Mouse (Mus musculus) hindbrain, embryonic 12.5 days (tissue): ENCODE results near the gene Timm22. TPM values are rescaled to one million over a fixed set of nuclear protein-coding genes. Genes with fewer than 3 reads are reported as not detected.

Experiments
- ATAC-seq: fragments of 200-750 bp; cut with Nextera tagmentation; 2 replicates; pipeline ENCODE4 v1.8.0; 2017; ENCODE audit warnings: moderate TSS enrichment; ENCODE audit not compliant: low FRiP score
- H3K27ac ChIP-seq: fragments of 300-500 bp; sonication (generic); 2 replicates; pipeline ENCODE4 v1.5.1; 2016; ENCODE audit warnings: mild to moderate bottlenecking
- H3K27me3 ChIP-seq: fragments of 300-500 bp; sonication (generic); 2 replicates; pipeline ENCODE4 v1.6.1; 2016; ENCODE audit warnings: mild to moderate bottlenecking
- H3K36me3 ChIP-seq: fragments of 300-500 bp; sonication (generic); 2 replicates; pipeline ENCODE4 v1.6.1; 2016; ENCODE audit warnings: mild to moderate bottlenecking
- H3K4me1 ChIP-seq: fragments of 300-500 bp; sonication (generic); 2 replicates; pipeline ENCODE4 v1.6.1; 2016
- H3K4me2 ChIP-seq: fragments of 300-500 bp; sonication (generic); replicated peaks from 2 replicates; pipeline ENCODE4 v1.6.1; 2016; ENCODE audit warnings: mild to moderate bottlenecking
- H3K4me3 ChIP-seq: fragments of 300-500 bp; sonication (generic); 2 replicates; pipeline ENCODE4 v1.5.1; 2016; ENCODE audit warnings: mild to moderate bottlenecking
- H3K9ac ChIP-seq: fragments of 300-500 bp; sonication (generic); 2 replicates; pipeline ENCODE4 v1.6.1; 2016; ENCODE audit warnings: mild to moderate bottlenecking, moderate library complexity
- H3K9me3 ChIP-seq: fragments of 300-500 bp; sonication (generic); replicated peaks from 2 replicates; pipeline ENCODE4 v1.6.1; 2016; ENCODE audit warnings: mild to moderate bottlenecking
- WGBS: fragments of 180-500 bp; shearing (Covaris S2); methylation state at CpG from one replicate; pipeline ENCODE4 v1.1.7; 2016; 5-methylcytosine and 5-hydroxymethylcytosine counted together
- polyA plus RNA-seq: library from polyadenylated mRNA; unstranded; fragments of >200 nt; fragmentation: Nextera tagmentation; extraction: Ambion mirVana; gene quantifications from 2 replicates; pipeline ENCODE4 v1.2.1, GENCODE M21; 2016

Gene Timm22
- 111 and 113 TPM in 2 replicates for polyA plus RNA-seq

DNA sequence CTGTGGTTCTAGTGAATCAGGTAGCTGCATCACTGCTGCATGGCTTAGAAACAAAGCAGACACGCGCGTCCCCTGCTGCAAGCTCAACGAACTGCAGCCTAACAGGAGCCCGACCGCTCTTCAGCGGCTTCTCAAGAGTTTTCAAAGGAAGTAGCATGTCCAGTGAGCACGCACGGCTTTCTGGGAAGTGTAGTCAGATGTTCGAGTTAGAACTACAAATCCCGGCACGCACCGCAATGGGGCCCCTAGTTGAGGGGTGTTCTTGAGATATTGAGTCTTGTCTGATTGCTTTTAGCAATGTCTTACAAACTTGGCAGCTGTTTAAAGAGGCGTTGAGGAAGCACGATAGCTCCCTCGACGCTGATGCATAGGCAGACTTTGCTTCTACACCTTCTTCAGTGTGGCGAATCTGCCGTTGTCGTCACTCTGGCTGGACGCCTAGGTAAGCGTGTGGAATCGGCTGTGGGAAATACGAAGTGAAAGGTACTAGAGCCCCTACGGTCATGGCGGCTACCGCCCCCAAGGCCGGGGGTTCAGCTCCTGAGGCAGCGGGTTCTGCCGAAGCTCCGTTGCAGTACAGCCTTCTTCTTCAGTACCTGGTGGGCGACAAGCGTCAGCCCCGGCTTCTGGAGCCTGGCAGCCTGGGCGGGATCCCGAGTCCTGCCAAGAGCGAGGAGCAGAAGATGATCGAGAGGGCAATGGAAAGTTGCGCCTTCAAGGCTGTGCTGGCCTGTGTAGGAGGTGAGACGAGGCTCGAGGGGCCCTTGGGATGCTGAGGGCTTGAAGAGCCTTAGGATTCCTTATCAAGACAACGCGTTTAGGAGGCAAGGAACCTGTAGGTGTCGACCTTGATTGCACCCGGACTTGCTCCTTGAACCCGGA lies at the start of gene Timm22:
Gene Timm22 (plus strand): TSS at position 251 of the 882 bp plus-strand sequence.
- Histone ChIP-seq H3K27me3 (no peaks in the 10 kb centered on the region), H3K9ac (peak within 1 kb of the TSS; percentile 87), H3K36me3 (peaks cover 3% of the 10 kb centered on the region), H3K27ac (peak within 1 kb of the TSS; percentile 50), H3K4me2 (peak within 1 kb of the TSS; percentile 82), H3K4me3 (peak within 1 kb of the TSS; percentile 89), H3K9me3 (no peaks in the 10 kb centered on the region), H3K4me1 (peaks cover 16% of the 10 kb centered on the region)
- ATAC-seq: peak; percentile 94
- WGBS: under 1% methylated on average over 46 of the region's 46 CpGs

DNA sequence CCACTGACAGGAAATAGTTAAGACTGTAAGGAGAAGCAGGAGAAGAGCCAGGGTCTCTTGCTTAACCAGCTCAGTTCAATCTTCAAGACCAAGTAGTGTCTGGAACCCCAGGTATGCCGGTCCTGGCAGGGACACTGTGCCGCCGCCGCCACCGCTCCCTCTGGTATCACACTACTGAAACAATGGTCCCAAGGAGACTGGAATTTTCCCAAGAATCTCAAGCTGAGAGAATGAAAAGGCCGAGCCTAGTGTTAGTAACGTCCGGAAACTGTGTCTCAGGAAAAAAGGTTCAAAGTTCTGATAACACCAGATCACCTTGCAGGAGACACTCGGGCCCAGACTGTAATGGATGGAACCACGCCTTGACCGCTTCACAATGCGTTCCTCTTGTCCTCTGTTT lies 49.3 kb upstream of the Timm22 start:
- Histone ChIP-seq H3K27ac (peak overlapping the region; percentile 8; the same call in 1 of the 2 replicates), H3K27me3 (no peaks in the 10 kb centered on the region), H3K36me3 (no peaks in the 10 kb centered on the region), H3K4me2 (no peak overlapping the region), H3K9me3 (no peaks in the 10 kb centered on the region), H3K4me3 (no peak overlapping the region), H3K4me1 (peaks cover 55% of the 10 kb centered on the region), H3K9ac (no peak overlapping the region)
- ATAC-seq: no peak
- 44% methylated on average over 12 of the region's 12 CpGs for WGBS

DNA sequence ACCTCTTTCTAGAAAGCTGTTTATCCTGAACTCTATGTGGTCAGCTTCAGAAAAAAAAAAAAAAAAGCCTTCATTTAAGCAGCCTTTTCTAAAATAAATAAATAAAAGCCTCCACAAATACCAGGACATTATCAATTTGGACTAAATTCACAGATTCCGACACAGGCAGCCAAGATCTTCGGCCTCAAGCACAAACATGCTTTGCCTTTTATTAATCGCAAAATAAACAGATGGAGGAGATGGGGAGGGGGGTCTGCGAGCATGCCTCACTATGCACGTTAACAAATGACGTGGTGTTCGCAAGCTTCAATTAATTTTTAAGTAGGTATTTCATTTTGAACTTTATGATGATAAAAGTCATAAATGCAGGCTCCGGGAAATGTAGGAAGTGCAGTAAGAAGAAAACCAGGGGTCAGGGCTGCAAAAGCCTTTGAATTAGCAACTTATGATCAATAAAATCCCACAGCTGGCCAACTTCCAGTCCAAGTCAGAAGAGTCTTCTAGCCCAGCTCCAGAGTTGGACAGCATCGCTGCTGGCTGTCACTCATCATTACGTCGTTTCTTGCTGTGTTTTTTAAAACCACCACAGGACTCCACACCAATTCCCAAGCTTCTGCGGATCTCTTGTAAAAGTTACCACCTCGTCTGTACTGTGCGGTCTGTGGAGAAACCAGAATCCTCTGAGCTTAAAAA lies 48.0 kb upstream of the Timm22 start:
- Histone ChIP-seq H3K4me2 (no peak overlapping the region), H3K27ac (no peak overlapping the region)
- WGBS: 53% methylated on average over 14 of the region's 14 CpGs

DNA sequence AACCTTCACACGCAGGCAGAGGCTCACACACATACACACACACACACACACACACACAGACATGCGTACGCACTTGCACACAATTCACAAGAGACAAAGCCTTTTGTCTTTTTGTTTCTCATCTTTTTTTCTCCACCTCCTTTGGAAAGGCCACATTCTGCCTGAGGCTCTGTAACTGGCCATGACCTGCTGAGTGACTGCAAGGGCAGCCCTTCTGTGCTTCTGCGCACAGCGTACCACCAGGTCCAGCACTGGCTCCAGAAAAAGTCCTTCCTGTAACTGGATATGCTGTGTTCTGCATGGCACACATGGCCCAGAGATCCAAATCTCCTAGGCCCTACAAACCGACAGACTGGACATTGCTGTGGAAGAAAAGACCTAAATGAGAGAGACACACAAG lies 46.5 kb upstream of the Timm22 start:
- H3K4me1 ChIP-seq: peaks cover 57% of the 10 kb centered on the region
- no peak for ATAC-seq
- no peak overlapping the region for H3K4me2 ChIP-seq
- peak overlapping the region; percentile 8 for H3K27ac ChIP-seq
- no peak overlapping the region for H3K9ac ChIP-seq
- no peaks in the 10 kb centered on the region for H3K27me3 ChIP-seq
- H3K9me3 ChIP-seq: no peaks in the 10 kb centered on the region
- H3K4me3 ChIP-seq: no peak overlapping the region
- WGBS: 56% methylated on average over 6 of the region's 6 CpGs
- H3K36me3 ChIP-seq: no peaks in the 10 kb centered on the region

More for the DNA sequence above, 48.0 kb upstream of the Timm22 start:
- ATAC-seq: no peak
- H3K4me1 ChIP-seq: peaks cover 55% of the 10 kb centered on the region
- no peak overlapping the region for H3K4me3 ChIP-seq
- no peak overlapping the region for H3K9ac ChIP-seq
- no peaks in the 10 kb centered on the region for H3K9me3 ChIP-seq
- H3K36me3 ChIP-seq: no peaks in the 10 kb centered on the region
- no peaks in the 10 kb centered on the region for H3K27me3 ChIP-seq

DNA sequence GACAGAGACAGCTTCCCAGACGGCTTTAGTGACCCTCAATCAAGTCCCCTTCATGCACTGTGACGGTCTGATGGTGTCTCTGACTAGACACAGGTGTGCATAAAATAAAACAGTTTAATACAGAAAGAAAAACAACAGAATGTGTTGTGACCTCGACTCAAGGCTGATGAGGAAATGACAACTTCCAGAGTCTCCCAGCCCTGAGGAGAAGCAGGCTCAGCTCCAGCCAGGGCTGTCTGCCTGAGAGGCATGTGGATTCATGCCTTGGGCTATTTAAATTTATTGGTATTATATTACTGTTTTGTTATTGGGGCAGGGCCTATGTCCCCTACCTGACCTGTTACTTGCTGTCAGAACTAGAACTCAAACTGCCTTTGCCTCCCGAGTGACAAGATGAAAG lies 45.3 kb upstream of the Timm22 start:
- no peaks in the 10 kb centered on the region for H3K36me3 ChIP-seq
- H3K27me3 ChIP-seq: no peaks in the 10 kb centered on the region
- no peak overlapping the region for H3K4me2 ChIP-seq
- 72% methylated on average over 4 of the region's 4 CpGs for WGBS
- no peak overlapping the region for H3K9ac ChIP-seq
- peaks cover 54% of the 10 kb centered on the region for H3K4me1 ChIP-seq
- no peak overlapping the region for H3K4me3 ChIP-seq
- no peaks in the 10 kb centered on the region for H3K9me3 ChIP-seq
- no peak for ATAC-seq
- no peak overlapping the region for H3K27ac ChIP-seq

DNA sequence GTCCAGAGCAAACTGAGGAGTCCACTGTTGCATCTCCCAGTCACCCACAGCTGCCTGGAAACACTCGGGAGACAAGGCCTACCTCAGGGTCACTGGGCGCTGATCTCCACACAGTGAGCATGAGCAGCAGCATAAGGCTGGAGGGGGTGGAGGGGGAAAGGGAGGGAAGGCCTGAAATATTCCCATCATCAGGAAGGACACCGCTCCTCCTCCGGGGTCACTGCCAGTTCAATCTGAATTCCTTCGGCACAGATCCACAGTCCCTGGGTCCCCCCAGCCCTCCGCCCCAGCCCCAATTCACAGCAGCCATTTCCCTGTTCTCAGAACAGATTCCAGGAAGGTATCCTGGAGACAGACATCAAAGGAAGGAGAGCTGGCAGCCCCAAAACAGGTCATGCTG lies 43.6 kb upstream of the Timm22 start:
- Histone ChIP-seq H3K27me3 (no peaks in the 10 kb centered on the region), H3K9ac (no peak overlapping the region), H3K4me3 (no peak overlapping the region), H3K36me3 (no peaks in the 10 kb centered on the region), H3K4me2 (peak overlapping the region; percentile 9; the same call in 1 of the 2 replicates), H3K27ac (peak overlapping the region; percentile 52; the same call in 1 of the 2 replicates), H3K9me3 (no peaks in the 10 kb centered on the region), H3K4me1 (peaks cover 44% of the 10 kb centered on the region)
- WGBS: 7% methylated on average over 6 of the region's 6 CpGs
- ATAC-seq: no peak

DNA sequence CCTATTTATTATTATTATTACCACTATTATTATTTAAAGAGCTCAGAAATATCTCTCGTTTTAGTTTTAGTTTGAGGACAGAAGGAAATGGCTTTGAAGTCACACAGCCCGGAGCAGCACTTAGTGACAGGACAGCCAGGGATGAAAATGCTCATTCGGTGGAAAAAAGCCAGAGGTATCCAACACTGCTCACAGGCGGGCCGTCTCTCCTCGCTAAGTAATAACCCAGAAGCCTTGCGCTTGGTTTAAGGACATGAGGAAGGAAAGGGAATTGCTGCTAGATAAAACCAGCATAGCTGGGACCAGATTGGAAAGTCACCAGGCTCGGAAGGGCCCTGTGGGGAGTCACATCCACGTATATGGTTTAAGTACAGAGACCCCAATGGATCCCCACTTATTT lies 43.1 kb upstream of the Timm22 start:
- Histone ChIP-seq H3K4me2 (no peak overlapping the region), H3K4me3 (no peak overlapping the region), H3K9me3 (no peaks in the 10 kb centered on the region), H3K4me1 (peaks cover 41% of the 10 kb centered on the region), H3K9ac (no peak overlapping the region), H3K36me3 (no peaks in the 10 kb centered on the region), H3K27ac (peak overlapping the region; percentile 52), H3K27me3 (no peaks in the 10 kb centered on the region)
- WGBS: 19% methylated on average over 9 of the region's 9 CpGs
- ATAC-seq: no peak

DNA sequence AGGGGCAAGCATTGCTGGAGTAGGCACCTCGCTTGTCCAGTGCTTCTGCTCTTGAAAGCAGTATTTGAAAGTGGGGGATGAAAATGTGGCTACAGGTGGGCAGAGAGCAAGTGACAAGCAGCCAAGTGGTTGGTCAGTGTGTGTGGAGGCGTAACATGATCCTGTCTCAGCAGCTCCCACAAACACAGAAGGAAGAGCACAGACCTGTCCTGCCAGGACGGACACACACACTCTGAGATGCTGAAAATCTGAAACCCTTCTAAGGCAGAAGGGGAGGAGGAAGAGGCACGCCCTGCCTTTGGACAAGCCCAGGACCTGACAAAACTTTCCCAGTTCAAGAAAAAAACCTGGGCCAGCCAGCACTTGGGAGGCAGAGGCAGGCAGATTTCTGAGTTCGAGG lies 42.7 kb upstream of the Timm22 start:
- Histone ChIP-seq H3K4me1 (peaks cover 37% of the 10 kb centered on the region), H3K9me3 (no peaks in the 10 kb centered on the region), H3K4me2 (no peak overlapping the region), H3K27me3 (no peaks in the 10 kb centered on the region), H3K36me3 (no peaks in the 10 kb centered on the region), H3K27ac (no peak overlapping the region), H3K9ac (no peak overlapping the region), H3K4me3 (no peak overlapping the region)
- no peak for ATAC-seq
- 57% methylated on average over 5 of the region's 5 CpGs for WGBS

DNA sequence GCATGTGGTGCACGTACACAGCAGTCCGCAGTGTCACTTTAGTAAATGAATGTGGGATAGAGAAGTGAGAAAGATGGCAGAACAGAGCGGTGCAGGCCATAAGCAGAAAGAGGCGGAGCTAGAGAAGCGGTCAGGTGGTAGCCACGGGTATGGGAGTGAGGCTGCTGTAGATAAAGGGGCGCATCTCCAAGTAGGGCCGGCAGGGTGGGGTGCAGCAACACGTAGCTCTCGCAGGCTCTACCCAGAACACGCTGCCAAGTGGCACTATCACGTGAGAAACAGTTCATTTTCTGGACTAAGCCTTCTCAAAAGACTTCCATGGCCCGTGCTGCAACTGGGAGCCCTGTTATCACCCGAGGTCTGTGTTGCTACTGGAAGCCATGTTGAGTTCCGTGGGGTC lies 40.0 kb upstream of the Timm22 start:
- no peak overlapping the region for H3K4me2 ChIP-seq
- H3K4me1 ChIP-seq: peaks cover 24% of the 10 kb centered on the region
- H3K27ac ChIP-seq: no peak overlapping the region
- no peak for ATAC-seq
- H3K27me3 ChIP-seq: no peaks in the 10 kb centered on the region
- H3K9me3 ChIP-seq: no peaks in the 10 kb centered on the region
- H3K9ac ChIP-seq: no peak overlapping the region
- no peak overlapping the region for H3K4me3 ChIP-seq
- no peaks in the 10 kb centered on the region for H3K36me3 ChIP-seq
- 86% methylated on average over 15 of the region's 15 CpGs for WGBS

DNA sequence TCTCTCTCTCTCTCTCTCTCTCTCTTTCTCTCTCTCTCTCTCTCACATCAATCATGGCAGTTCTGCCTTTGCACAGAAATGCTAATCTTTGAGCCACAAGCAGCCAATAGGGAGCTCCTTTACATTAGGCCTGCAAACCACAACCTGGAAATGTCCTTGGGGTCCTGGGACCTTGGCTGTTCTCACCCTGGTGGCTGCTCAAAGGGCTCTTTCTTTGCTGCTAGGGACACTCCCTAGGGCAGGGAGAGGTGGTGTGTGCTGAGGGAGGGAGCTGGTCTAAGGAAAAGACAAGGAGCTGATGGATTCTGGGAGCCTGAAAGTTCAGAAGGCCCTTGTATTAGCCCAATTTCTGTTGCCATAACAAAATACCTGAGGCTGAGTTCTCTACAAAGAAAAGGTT lies 36.3 kb upstream of the Timm22 start:
- no peak for ATAC-seq
- Histone ChIP-seq H3K4me1 (peaks cover 38% of the 10 kb centered on the region), H3K36me3 (no peaks in the 10 kb centered on the region), H3K4me3 (no peak overlapping the region), H3K27ac (no peak overlapping the region), H3K4me2 (no peak overlapping the region), H3K9ac (no peak overlapping the region), H3K9me3 (no peaks in the 10 kb centered on the region), H3K27me3 (no peaks in the 10 kb centered on the region)

DNA sequence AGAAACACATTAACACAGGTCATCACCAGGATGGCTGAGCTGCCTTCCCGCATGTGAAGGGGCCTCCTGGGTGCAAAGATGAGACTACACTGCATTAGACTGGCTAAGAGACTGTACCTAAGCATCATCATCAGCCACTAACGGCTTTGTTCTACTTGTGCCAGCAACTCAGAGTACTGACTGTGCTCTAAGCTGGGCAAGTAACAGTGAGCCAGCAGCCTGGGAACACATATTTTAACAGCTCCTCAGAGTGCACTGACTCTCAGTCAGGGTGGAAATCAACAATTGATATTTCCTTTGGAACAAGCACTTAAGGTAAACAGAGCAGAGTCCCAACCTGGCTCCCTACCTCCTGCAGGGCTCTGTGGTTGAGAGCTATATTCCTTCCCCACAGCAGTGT lies 34.6 kb upstream of the Timm22 start:
- no peak overlapping the region for H3K4me2 ChIP-seq
- no peaks in the 10 kb centered on the region for H3K9me3 ChIP-seq
- H3K4me3 ChIP-seq: no peak overlapping the region
- WGBS: 83% methylated on average over 2 of the region's 2 CpGs
- no peaks in the 10 kb centered on the region for H3K36me3 ChIP-seq
- peaks cover 44% of the 10 kb centered on the region for H3K4me1 ChIP-seq
- no peak overlapping the region for H3K9ac ChIP-seq
- no peak overlapping the region for H3K27ac ChIP-seq
- ATAC-seq: no peak
- H3K27me3 ChIP-seq: no peaks in the 10 kb centered on the region

DNA sequence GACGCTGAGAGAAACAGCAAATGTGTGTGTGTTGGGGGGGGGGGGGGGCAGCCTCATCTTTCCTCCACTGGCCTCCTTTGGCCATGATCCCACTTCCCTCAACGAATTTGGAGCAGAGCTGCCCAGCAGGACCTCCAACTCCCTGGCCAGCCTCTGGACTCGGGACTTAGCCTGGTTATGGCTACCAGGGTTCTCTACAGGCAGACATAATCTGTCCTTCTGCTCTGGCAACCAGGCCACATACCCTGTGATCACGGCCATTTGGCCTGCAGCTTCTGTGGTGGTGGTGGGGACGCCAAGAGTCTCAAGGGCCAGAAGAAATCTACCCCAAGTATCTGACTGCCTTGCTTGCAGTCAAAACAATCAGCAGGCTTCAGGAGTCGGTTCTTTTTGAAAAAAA lies 34.2 kb upstream of the Timm22 start:
- Histone ChIP-seq H3K4me2 (no peak overlapping the region), H3K36me3 (no peaks in the 10 kb centered on the region), H3K9ac (no peak overlapping the region), H3K4me1 (peaks cover 46% of the 10 kb centered on the region), H3K27me3 (no peaks in the 10 kb centered on the region), H3K9me3 (no peaks in the 10 kb centered on the region), H3K4me3 (no peak overlapping the region), H3K27ac (no peak overlapping the region)
- no peak for ATAC-seq
- WGBS: 52% methylated on average over 6 of the region's 6 CpGs
